Mouse (Mus musculus) left cerebral cortex, postnatal 10 days (tissue): ENCODE measurements at regions not wholly inside any gene's neighbourhood (a gene's known extent, or its start where the extent isn't known, plus 50 kb on each side); places are given as distances from the start of the nearest gene placed in this dataset. TPM values are rescaled to one million over a fixed set of nuclear protein-coding genes. Genes with fewer than 3 reads are reported as not detected.
"Not testable (repeated sequence)": the region's sequence is repeated elsewhere in the genome, so short reads cannot be mapped to it uniquely, and the experiment has no call there.

Experiments
- DNase-seq, 2 experiments: peaks; one replicate each; pipeline ENCODE4 v3.0.0; 2021 to 2022; ENCODE audit warnings: low spot score in 2 of 2, mixed read lengths in 1 of 2; ENCODE audit errors: extremely low spot score in 1 of 2
- intact Hi-C: fragments of 180-260 bp; cut with DNase I; formaldehyde crosslinking; loops from one replicate; pipeline ENCODE4 v1.15.1; 2025
- microRNA-seq: library from miRNA; unstranded; fragments of <30 nt; microRNA quantifications from one replicate; pipeline ENCODE4 v1.2.0, GENCODE M21; 2022

GRCm38 (mm10) chr5:7720688-7721087 is 239.6 kb upstream of the Steap4 start:
- no peak for DNase-seq
- intact Hi-C loops: no loop called here

GRCm38 (mm10) chr5:7732566-7732965 is 227.7 kb upstream of the Steap4 start:
- intact Hi-C loops, DNase-seq: not testable (repeated sequence)

- no peak for DNase-seq
- intact Hi-C loops: no loop called here
Measured at GRCm38 (mm10) chr5:7779827-7780226, 180.4 kb upstream of the Steap4 start.

GRCm38 (mm10) chr5:7782235-7782634 is 178.0 kb upstream of the Steap4 start:
- intact Hi-C loops: no loop called here
- DNase-seq: no peak

GRCm38 (mm10) chr5:7788406-7788805 is 171.9 kb upstream of the Steap4 start:
- DNase-seq: no peak
- intact Hi-C loops: no loop called here

GRCm38 (mm10) chr5:7789126-7789525 is 171.1 kb upstream of the Steap4 start:
- intact Hi-C loops: no loop called here

GRCm38 (mm10) chr5:7820592-7820991 is 139.7 kb upstream of the Steap4 start:
- peak in 1 of 2 experiments; percentile 7 for DNase-seq
- intact Hi-C loops: no loop called here

More at GRCm38 (mm10) chr5:7789126-7789525, 171.1 kb upstream of the Steap4 start:
- DNase-seq: no peak

- DNase-seq: no peak
- intact Hi-C loops: no loop called here
Measured at GRCm38 (mm10) chr5:7821700-7822099, 138.6 kb upstream of the Steap4 start.

- intact Hi-C loops: no loop called here
- no peak for DNase-seq
Measured at GRCm38 (mm10) chr5:7829618-7830017, 130.6 kb upstream of the Steap4 start.

GRCm38 (mm10) chr5:7833812-7834211 is 126.4 kb upstream of the Steap4 start:
- intact Hi-C loops: no loop called here
- peak in 1 of 2 experiments; percentile 3 for DNase-seq

- intact Hi-C loops: no loop called here
Measured at GRCm38 (mm10) chr5:7863047-7863446, 97.2 kb upstream of the Steap4 start.

GRCm38 (mm10) chr5:7866041-7866641 is 94.1 kb upstream of the Steap4 start:
- no peak for DNase-seq
- intact Hi-C loops: no loop called here

More at GRCm38 (mm10) chr5:7863047-7863446, 97.2 kb upstream of the Steap4 start:
- DNase-seq: no peak

- peak; percentile 6 to 52 for DNase-seq
- intact Hi-C loops: no loop called here
Measured at GRCm38 (mm10) chr5:7899537-7899936, 60.7 kb upstream of the Steap4 start.

Small RNA genes lying in the stretch of these regions (microRNA-seq; reads per million reads assigned to microRNA genes)
- gene Gm22196: not detected
